Mouse (Mus musculus): ENCODE data around the gene Arid3a.

Arid3a gene

GRCm38 (mm10) chr10:79949873-79950272, 23.0 kb downstream of the Arid3a start:
- DNase-seq = no peak

- no peak for DNase-seq
Observed at GRCm38 (mm10) chr10:79950661-79951060, 23.8 kb downstream of the Arid3a start.

DNA sequence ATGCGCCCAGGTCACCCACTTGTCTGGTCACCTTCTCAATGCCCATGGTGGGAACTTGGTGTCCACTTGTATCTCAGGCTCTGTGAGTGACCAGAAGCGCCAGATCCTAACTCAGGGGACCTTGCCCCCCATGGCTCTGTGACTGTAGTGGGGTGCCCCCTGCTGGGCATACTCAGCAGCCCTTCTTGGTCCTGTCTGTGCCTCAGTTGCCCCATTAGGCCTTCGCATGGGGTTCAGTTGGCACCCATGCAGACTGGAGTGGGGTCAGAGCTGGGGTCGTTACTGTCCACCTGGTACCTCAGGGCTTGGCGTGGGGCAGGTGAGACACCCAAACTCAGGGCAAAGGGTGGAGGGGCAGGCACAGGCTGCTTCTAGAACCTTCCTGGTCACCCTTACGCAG, 27.1 kb downstream of the Arid3a start:
- no peak for DNase-seq

DNA sequence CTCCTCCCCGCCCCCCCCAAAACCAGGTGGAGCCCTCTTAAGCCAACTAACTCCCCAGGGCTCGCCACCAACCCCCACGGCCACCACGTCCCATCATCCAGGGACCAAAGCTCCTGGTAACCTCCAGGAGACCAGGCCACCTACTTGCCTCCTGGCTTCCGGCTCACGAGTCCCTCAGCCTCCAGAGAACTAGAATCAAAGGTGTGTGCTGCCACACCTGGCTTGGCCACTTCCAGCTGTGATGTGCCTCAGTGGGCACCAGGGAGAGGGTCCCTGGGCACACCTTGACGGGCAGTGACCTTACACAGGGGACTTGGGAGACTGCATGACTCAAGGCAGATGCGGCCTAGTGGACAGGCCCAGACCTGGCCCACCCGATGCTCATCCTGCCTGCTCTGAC, 28.8 kb downstream of the Arid3a start:
- DNase-seq = no peak

GRCm38 (mm10) chr10:79956643-79957154, 29.9 kb downstream of the Arid3a start:
- no peak for DNase-seq

DNA sequence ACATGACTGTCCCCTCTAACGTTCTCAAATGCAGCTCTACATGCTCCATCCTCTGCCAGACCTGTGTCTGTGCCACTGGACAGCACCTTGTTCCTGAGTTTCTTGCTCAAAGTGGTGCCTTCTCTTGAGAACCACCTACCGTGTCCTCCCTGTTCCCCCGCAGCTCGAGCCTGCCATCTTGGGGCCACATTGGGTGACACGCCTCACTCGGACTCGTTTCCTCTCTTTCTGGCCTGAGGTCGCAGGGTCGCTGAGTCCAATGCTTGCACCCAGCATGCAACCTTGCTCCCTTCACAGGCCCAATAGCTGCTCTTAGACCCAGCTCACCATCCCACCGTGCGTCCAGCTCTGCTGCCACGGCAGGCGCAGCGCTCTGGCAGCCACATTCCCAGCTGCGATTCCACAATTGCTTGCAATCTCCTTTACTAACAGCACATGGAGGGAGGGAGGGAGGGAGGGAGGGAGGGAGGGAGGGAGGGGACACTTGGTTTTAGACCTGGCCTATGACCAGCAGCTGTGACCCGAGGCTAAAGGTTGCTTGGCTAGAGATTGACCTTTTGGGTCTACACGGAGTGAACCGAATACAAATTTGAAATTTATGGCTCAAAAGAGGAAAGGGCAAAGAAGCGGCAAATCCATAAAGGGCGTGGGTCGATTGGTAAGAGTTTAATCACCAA, 31.4 kb downstream of the Arid3a start:
- peak; percentile 85 to 86 for DNase-seq

DNA sequence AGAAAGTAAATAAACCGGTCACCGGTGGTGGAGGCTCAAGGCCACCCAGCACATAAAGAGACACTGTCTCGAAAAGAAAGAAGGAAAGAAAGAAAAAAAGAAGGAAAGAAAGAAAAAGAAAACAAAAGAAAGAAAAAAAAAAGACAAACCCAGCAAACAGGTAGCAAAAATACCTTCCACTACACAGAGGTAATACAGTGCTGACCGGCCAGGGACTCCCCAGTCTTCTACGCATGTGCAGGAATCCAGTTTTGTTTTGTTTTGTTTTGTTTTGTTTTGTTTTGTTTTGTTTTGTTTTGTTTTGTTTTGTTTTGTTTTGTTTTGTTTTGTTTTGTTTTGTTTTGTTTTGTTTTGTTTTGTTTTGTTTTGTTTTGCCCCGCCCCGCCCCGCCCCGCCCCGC, 32.6 kb downstream of the Arid3a start:
- peak in 1 of 2 experiments; percentile 63 for DNase-seq

GRCm38 (mm10) chr10:79959847-79960601, 33.2 kb downstream of the Arid3a start, which contains the start of gene Wdr18:
TSS of gene Wdr18 (plus strand) at chr10:79960152.
- DNase-seq = peak; percentile 99

DNA sequence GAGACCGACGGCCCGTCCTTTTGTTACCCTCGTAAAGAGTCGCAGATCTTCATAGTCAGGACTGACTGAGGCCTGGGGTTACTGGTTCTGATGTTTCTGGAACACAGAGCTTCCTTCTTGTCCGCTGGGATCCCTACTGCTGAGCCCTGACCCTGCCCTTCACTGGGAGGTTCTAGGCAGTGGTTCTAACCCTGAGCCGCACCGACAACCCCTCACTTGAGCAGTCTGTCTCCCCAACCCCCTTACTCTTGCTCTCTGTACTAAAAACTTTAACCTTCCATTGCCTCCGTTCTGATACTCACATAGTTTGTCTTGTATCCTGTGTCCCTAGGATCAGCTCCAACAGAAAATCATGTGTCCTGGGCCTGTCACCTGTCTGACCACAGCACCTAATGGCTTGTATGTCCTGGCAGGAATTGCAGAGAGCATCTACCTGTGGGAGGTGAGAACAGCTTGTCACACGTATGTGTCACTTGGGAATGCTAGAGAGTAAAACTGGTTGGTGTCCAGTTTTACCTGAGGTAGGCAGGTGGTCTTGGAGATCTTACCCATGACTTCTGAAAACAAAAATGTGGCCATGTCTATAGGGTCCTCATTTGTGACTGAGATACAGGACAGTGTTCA, 33.9 kb downstream of the Arid3a start:
- no peak for DNase-seq

- DNase-seq = no peak
Observed at GRCm38 (mm10) chr10:79964727-79965126, 37.9 kb downstream of the Arid3a start.

- no peak for DNase-seq
Observed at GRCm38 (mm10) chr10:79965325-79965724, 38.5 kb downstream of the Arid3a start.

- peak; percentile 61 to 64 for DNase-seq
Observed at GRCm38 (mm10) chr10:79966886-79967400, 40.1 kb downstream of the Arid3a start.

DNA sequence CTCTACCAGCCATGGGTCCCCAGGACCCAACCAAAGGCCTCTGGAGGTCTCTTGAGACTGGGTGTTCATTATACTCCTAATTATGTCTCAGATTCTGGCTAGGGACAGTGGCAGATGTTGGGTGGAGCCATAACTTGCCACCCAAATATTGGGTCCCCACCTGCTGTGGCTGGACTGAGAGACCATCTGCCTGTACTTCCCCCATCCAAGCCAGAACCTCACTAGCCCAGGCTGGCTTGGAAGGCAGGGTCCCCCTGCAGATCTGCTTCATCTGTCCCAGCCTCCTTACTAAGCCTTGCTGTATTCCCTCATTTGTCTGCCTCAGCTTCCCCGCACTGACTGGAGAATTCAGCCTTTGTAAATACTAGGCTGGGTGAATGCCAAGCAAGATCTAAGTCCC, 41.3 kb downstream of the Arid3a start:
- no peak for DNase-seq

DNA sequence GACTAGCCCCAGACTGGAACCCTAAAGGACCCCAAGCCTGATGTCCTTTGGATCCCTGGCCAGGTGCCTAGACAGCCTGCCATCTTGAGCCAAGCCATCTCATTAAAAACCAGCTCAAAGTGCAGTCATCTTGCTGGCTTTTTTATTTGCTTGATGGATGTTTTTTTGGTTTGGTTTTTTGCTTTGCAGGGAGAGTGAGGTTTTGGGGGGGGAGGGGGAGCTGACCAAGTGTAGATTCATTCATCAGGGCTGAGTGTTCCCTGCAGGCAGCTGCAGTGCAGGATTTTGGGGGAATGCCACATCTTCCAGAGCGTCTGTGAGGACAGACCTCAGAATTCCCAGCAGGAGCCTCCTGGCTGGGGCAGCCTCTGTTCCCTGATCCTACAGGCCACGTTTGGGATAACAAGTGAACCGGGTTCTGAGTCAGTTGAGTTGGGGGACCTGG, 42.3 kb downstream of the Arid3a start:
- DNase-seq = no peak

DNA sequence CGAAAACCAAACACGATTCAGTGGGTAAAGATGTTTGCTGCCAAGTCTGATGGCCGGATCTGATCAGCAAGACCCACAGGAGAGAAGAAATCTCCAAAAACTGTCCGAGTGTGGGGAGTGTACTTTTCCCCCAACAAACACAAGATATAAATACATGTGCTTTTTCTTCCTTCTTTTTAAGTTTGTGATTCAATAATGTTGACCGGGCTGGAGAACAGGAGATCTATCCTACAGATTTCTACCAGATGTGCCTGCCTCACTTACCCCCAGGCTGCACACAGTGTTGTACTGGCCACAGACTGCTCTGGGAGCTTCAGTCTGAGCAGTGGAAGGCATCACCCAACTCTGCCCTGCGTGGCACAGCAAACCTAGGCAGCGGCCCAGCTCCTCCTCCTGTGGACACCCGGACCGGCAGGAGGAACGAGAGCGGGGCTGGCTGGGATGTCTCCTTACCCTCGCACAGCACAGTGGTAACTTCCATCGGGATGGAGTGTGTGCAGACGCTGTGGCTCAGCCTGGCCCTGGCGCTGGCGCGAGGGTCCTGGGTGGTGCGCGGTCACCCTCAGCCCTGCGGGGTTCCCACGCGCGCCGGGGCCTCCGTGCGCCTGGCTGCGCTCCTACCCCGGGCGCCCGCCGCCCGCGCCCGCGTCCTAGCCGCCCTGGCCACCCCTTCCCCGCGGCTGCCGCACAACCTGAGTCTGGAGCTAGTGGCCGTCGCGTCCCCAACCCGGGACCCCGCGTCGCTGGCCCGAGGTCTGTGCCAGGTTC, 43.8 kb downstream of the Arid3a start, which contains the start of gene Grin3b:
Gene Grin3b (plus strand): TSS at position 301 of the 768 bp plus-strand sequence.
- peak; percentile 41 to 53 for DNase-seq

- no peak for DNase-seq
Observed at GRCm38 (mm10) chr10:79971183-79971497, 44.3 kb downstream of the Arid3a start.

DNA sequence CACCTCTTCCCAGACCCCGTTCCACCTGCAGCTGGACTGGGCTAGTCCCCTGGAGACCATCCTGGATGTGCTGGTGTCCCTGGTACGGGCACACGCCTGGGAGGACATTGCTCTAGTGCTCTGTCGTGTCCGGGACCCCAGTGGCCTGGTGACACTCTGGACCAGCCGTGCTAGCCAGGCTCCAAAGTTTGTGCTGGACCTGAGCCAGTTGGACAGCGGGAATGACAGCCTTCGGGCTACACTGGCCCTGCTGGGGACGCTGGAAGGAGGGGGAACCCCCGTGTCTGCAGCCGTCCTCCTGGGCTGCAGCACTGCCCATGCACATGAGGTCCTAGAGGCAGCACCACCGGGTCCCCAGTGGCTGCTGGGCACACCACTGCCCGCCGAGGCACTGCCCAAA, 46.0 kb downstream of the Arid3a start:
- DNase-seq = no peak

DNA sequence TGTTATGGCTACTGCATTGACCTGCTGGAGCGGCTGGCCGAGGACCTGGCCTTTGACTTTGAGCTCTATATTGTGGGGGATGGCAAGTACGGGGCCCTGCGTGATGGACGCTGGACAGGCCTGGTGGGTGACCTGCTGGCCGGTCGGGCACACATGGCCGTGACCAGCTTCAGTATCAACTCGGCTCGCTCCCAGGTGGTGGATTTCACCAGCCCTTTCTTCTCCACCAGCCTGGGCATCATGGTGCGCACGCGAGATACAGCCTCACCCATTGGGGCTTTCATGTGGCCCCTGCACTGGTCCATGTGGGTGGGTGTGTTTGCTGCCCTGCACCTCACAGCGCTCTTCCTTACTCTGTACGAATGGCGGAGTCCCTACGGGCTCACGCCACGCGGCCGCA, 47.2 kb downstream of the Arid3a start:
- no peak for DNase-seq

- no peak for DNase-seq
Observed at GRCm38 (mm10) chr10:79974668-79975067, 47.8 kb downstream of the Arid3a start.

DNA sequence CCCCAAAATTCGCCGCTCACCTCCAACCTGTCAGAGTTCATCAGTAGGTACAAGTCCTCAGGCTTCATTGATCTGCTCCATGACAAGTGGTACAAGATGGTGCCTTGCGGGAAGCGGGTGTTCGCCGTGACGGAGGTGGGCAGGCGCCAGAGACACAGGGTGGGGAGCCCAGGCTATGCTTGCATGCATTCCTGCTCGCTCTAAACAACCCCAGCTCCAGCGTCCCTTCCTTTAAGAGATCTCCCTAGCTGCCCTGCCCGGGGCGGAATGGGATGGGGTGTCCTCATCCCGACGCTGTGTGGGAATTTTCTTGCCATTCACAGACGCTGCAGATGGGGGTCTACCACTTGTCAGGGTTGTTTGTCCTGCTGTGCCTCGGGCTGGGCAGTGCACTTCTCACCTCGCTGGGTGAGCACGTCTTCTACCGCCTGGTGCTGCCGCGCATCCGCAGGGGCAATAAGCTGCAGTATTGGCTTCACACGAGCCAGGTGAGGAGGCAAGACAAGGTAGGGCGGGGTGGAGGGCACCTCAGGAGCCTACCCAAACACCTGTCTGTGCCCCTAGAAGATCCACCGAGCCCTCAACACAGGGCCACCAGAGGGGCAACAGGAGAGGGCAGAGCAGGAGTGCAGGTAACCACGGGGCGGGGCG, 49.4 kb downstream of the Arid3a start:
- no peak for DNase-seq

- DNase-seq = no peak
Observed at GRCm38 (mm10) chr10:79976722-79977107, 49.9 kb downstream of the Arid3a start.

DNA sequence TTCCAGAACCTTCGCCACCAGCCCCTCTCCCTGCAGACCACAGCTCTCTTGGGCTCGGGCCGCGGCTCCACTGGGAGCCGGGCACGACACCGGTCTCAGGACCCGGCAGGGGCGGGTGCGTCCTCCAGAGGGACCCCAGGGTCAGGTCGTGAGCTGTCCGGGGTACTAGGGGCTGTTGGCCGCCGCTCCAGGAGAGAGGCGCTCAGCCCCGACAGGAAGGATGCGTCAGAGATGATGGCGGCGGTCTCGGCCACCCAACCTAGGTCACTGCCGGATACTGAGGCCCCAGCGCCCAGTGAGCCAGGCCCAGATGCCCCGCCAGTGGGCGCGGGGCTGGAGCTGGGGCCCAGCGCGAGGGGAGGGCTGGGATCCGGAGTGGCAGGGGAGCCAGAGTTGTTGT, 50.5 kb downstream of the Arid3a start:
- no peak for DNase-seq

All from cerebellum, adult 18-20 months (tissue).